Mouse (Mus musculus) liver, adult 2 months (tissue): ENCODE data around the gene Nudt1. TPM values are rescaled to one million over a fixed set of nuclear protein-coding genes. Genes with fewer than 3 reads are reported as not detected.
A peak's percentile ranks its signal among the peaks of the same experiment; 100 is the strongest.

Experiments
- DNase-seq: peaks from one replicate; pipeline ENCODE4 v3.0.0-alpha.2; 2011; ENCODE audit warnings: low read depth, low spot score; ENCODE audit errors: extremely low read depth
- H3K27ac ChIP-seq: fragments of 200-500 bp; replicated peaks from 2 replicates; pipeline ENCODE4 v1.5.1; 2012; ENCODE audit warnings: low read depth, mild to moderate bottlenecking, control low read depth, inconsistent platforms, low read length; ENCODE audit not compliant: insufficient read depth
- H3K27me3 ChIP-seq: fragments of 200-500 bp; 2 replicates; pipeline ENCODE4 v1.6.1; 2012; ENCODE audit warnings: mild to moderate bottlenecking, moderate library complexity, low read length, inconsistent platforms; ENCODE audit not compliant: control insufficient read depth, insufficient read depth
- H3K36me3 ChIP-seq: fragments of 200-500 bp; 2 replicates; pipeline ENCODE4 v1.6.1; 2012; ENCODE audit warnings: low read length, inconsistent platforms; ENCODE audit not compliant: control insufficient read depth, insufficient read depth
- H3K4me1 ChIP-seq: fragments of 200-500 bp; 2 replicates; pipeline ENCODE4 v1.6.1; 2011; ENCODE audit warnings: low read length; ENCODE audit not compliant: control insufficient read depth, insufficient read depth
- H3K4me3 ChIP-seq: fragments of 200-500 bp; 2 replicates; pipeline ENCODE4 v1.5.1; 2011; ENCODE audit warnings: low read depth, mild to moderate bottlenecking, control low read depth, low read length, moderate library complexity; ENCODE audit not compliant: insufficient read depth
- H3K79me2 ChIP-seq: fragments of 200-500 bp; 2 replicates; pipeline ENCODE4 v1.6.1; 2012; ENCODE audit warnings: inconsistent platforms, mild to moderate bottlenecking, low read length, moderate library complexity; ENCODE audit not compliant: control insufficient read depth, insufficient read depth
- H3K9ac ChIP-seq: fragments of 200-500 bp; 2 replicates; pipeline ENCODE4 v1.6.1; 2012; ENCODE audit warnings: low read depth, mild to moderate bottlenecking, control low read depth, inconsistent platforms, low read length
- CTCF ChIP-seq: fragments of 200-500 bp; IDR thresholded peaks from 2 replicates; pipeline ENCODE4 v1.5.1; 2011; ENCODE audit warnings: low read depth, low read length, control low read depth
- POLR2A ChIP-seq: fragments of 200-500 bp; IDR thresholded peaks from 2 replicates; pipeline ENCODE4 v1.6.1; 2011; ENCODE audit warnings: low read length, control low read depth; ENCODE audit not compliant: insufficient read depth; ENCODE audit errors: extremely low read depth
- WGBS: fragments of 180-500 bp; shearing (Covaris S2); methylation state at CpG from one replicate; pipeline ENCODE4 v1.1.7; 2018; 5-methylcytosine and 5-hydroxymethylcytosine counted together
- polyA plus RNA-seq: library from polyadenylated mRNA; depleted of rRNA; stranded (reverse); fragments of >200 nt; gene quantifications from 2 replicates; pipeline ENCODE4 v1.2.3, GENCODE M21; 2012
- total RNA-seq: library from RNA; depleted of rRNA; stranded (reverse); fragments of >200 nt; gene quantifications from 2 replicates; pipeline ENCODE4 v1.2.3, GENCODE M21; 2014

Gene Nudt1
- total and polyA plus RNA-seq, 2 experiments, result 15.8 to 25.3 TPM

GRCm38 (mm10) chr5:140378121-140378853 lies 56.8 kb downstream of the Nudt1 start:
- TF ChIP-seq CTCF (no peak), POLR2A (no peak)
- H3K27me3 ChIP-seq, result no peaks in the 10 kb centered on the region
- peaks cover 27% of the 10 kb centered on the region for H3K4me1 ChIP-seq
- 73% methylated on average over 6 of the region's 6 CpGs for WGBS
- no peaks in the 10 kb centered on the region for H3K36me3 ChIP-seq
- H3K27ac ChIP-seq, result no peak overlapping the region
- no peak overlapping the region for H3K9ac ChIP-seq
- no peak for DNase-seq
- peaks cover 51% of the 10 kb centered on the region; the same call in 1 of the 2 replicates for H3K79me2 ChIP-seq
- H3K4me3 ChIP-seq, result no peak overlapping the region

GRCm38 (mm10) chr5:140379299-140379698 lies 57.8 kb downstream of the Nudt1 start:
- Histone ChIP-seq H3K27ac (peak overlapping the region; percentile 28; the same call in 1 of the 2 replicates), H3K9ac (no peak overlapping the region), H3K4me1 (peaks cover 32% of the 10 kb centered on the region), H3K27me3 (no peaks in the 10 kb centered on the region), H3K36me3 (no peaks in the 10 kb centered on the region), H3K79me2 (peaks cover 52% of the 10 kb centered on the region; the same call in 1 of the 2 replicates), H3K4me3 (no peak overlapping the region)
- TF ChIP-seq CTCF, result no peak
- TF ChIP-seq POLR2A, result no peak
- DNase-seq, result peak; percentile 22
- 48% methylated on average over 6 of the region's 6 CpGs for WGBS

GRCm38 (mm10) chr5:140381156-140381555 lies 59.7 kb downstream of the Nudt1 start:
- peak overlapping the region; percentile 57 for H3K27ac ChIP-seq
- no peaks in the 10 kb centered on the region for H3K27me3 ChIP-seq
- H3K4me3 ChIP-seq, result no peak overlapping the region
- peaks cover 51% of the 10 kb centered on the region; the same call in 1 of the 2 replicates for H3K79me2 ChIP-seq
- no peaks in the 10 kb centered on the region for H3K36me3 ChIP-seq
- TF ChIP-seq CTCF, result no peak
- TF ChIP-seq POLR2A, result no peak
- peak; percentile 17 for DNase-seq
- 78% methylated on average over 7 of the region's 7 CpGs for WGBS
- peaks cover 27% of the 10 kb centered on the region for H3K4me1 ChIP-seq
- no peak overlapping the region for H3K9ac ChIP-seq

- TF ChIP-seq POLR2A (no peak), CTCF (no peak)
- no peak overlapping the region for H3K9ac ChIP-seq
- WGBS, result 78% methylated on average over 6 of the region's 6 CpGs
- no peak overlapping the region for H3K4me3 ChIP-seq
- H3K79me2 ChIP-seq, result peaks cover 59% of the 10 kb centered on the region
- no peak for DNase-seq
- no peaks in the 10 kb centered on the region for H3K36me3 ChIP-seq
- no peaks in the 10 kb centered on the region for H3K27me3 ChIP-seq
- peaks cover 26% of the 10 kb centered on the region for H3K4me1 ChIP-seq
- H3K27ac ChIP-seq, result no peak overlapping the region
Observed at GRCm38 (mm10) chr5:140382688-140383087, 61.2 kb downstream of the Nudt1 start.

GRCm38 (mm10) chr5:140383559-140383958 lies 62.1 kb downstream of the Nudt1 start:
- Histone ChIP-seq H3K79me2 (peaks cover 55% of the 10 kb centered on the region), H3K4me1 (peaks cover 25% of the 10 kb centered on the region), H3K4me3 (no peak overlapping the region), H3K27ac (0 out of 2 replicates have a peak overlapping the region, but pooled peaks have one; percentile 2), H3K27me3 (no peaks in the 10 kb centered on the region), H3K9ac (peak overlapping the region; percentile 28; the same call in 1 of the 2 replicates), H3K36me3 (no peaks in the 10 kb centered on the region)
- WGBS, result 57% methylated on average over 7 of the region's 7 CpGs
- DNase-seq, result no peak
- TF ChIP-seq CTCF (no peak), POLR2A (no peak)

- Histone ChIP-seq H3K27ac (no peak overlapping the region), H3K9ac (no peak overlapping the region), H3K27me3 (no peaks in the 10 kb centered on the region), H3K79me2 (peaks cover 54% of the 10 kb centered on the region), H3K36me3 (no peaks in the 10 kb centered on the region), H3K4me3 (no peak overlapping the region), H3K4me1 (peaks cover 21% of the 10 kb centered on the region)
- TF ChIP-seq CTCF, result no peak
- no peak for TF ChIP-seq POLR2A
- no peak for DNase-seq
- WGBS, result 93% methylated on average over 1 of the region's 1 CpGs
Observed at GRCm38 (mm10) chr5:140384462-140384861, 63.0 kb downstream of the Nudt1 start.
